Mouse (Mus musculus) midbrain, embryonic 12.5 days (tissue): ENCODE data around the gene Ncapd2. TPM values are rescaled to one million over a fixed set of nuclear protein-coding genes. Genes with fewer than 3 reads are reported as not detected.

Experiments used
- ATAC-seq: fragments of 200-750 bp; cut with Nextera tagmentation; 2 replicates; pipeline ENCODE4 v1.8.0; 2017; ENCODE audit warnings: low read depth, moderate TSS enrichment, moderate library complexity; ENCODE audit not compliant: low FRiP score
- H3K27ac ChIP-seq: fragments of 300-500 bp; sonication (generic); replicated peaks from 2 replicates; pipeline ENCODE4 v1.5.1; 2016; ENCODE audit warnings: mild to moderate bottlenecking
- H3K27me3 ChIP-seq: fragments of 300-500 bp; sonication (generic); 2 replicates; pipeline ENCODE4 v1.6.1; 2016; ENCODE audit warnings: mild to moderate bottlenecking
- H3K36me3 ChIP-seq: fragments of 300-500 bp; sonication (generic); 2 replicates; pipeline ENCODE4 v1.6.1; 2016
- H3K4me1 ChIP-seq: fragments of 300-500 bp; sonication (generic); 2 replicates; pipeline ENCODE4 v1.6.1; 2016
- H3K4me2 ChIP-seq: fragments of 300-500 bp; sonication (generic); replicated peaks from 2 replicates; pipeline ENCODE4 v1.6.1; 2016; ENCODE audit warnings: mild to moderate bottlenecking, moderate library complexity
- H3K4me3 ChIP-seq: fragments of 300-500 bp; sonication (generic); 2 replicates; pipeline ENCODE4 v1.5.1; 2016; ENCODE audit warnings: mild to moderate bottlenecking
- H3K9ac ChIP-seq: fragments of 300-500 bp; sonication (generic); replicated peaks from 2 replicates; pipeline ENCODE4 v1.6.1; 2016; ENCODE audit warnings: mild to moderate bottlenecking, moderate library complexity
- H3K9me3 ChIP-seq: fragments of 300-500 bp; sonication (generic); 2 replicates; pipeline ENCODE4 v1.6.1; 2016; ENCODE audit warnings: mild to moderate bottlenecking
- WGBS: fragments of 180-500 bp; shearing (Covaris S2); methylation state at CpG from one replicate; pipeline ENCODE4 v1.1.7; 2016; 5-methylcytosine and 5-hydroxymethylcytosine counted together
- polyA plus RNA-seq: library from polyadenylated mRNA; unstranded; fragments of >200 nt; fragmentation: Nextera tagmentation; extraction: Ambion mirVana; gene quantifications from 2 replicates; pipeline ENCODE4 v1.2.1, GENCODE M21; 2016

The Ncapd2 gene
- 183 and 192 TPM in 2 replicates for polyA plus RNA-seq

DNA sequence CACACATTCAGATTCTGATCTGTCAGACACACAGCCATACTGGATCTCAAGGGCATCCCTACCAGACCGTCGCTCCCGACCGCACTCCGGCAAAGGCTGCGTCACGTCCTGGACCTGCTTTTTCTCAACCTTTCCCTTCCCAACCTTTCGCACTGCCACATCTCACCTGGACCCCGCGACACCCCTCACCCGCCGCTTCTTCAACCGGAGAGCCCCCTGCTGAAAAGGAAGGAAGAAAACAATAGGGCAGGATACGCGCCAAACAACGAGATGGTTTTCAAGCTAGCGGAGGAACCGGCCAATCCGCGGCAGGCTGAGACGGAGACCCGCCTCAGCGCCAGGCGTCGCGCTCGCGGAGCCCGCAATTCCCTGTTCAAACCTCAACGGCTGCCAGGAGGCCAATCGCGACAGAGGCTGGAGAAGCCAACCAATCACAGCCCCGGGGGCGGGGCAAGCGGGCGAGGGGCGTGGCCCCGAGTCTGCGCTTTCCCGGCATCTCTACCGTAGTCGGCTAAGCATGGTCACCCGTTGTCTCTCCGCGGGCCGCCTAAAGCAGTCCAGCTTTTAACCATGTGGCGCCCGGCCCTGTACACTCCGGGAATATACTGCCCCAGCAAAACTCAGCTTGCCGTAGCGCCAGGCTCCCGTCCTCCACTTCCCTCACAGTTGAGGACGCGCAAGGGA, at the start of gene Ncapd2, which contains the start of gene Mrpl51:
Ncapd2 (minus strand) TSS at position 370 of the 684 bp plus-strand sequence.
Mrpl51 (plus strand) TSS at position 470 of the 684 bp plus-strand sequence.
- WGBS: under 1% methylated on average over 54 of the region's 54 CpGs
- Histone ChIP-seq H3K27ac (peak within 1 kb of the TSS; percentile 99), H3K4me2 (peak within 1 kb of the TSS; percentile 88), H3K36me3 (peaks cover 52% of the 10 kb centered on the region), H3K9ac (peak within 1 kb of the TSS; percentile 85), H3K4me3 (peak within 1 kb of the TSS; percentile 72), H3K9me3 (no peaks in the 10 kb centered on the region), H3K4me1 (peaks cover 21% of the 10 kb centered on the region), H3K27me3 (no peaks in the 10 kb centered on the region)
- peak; percentile 96 for ATAC-seq

DNA sequence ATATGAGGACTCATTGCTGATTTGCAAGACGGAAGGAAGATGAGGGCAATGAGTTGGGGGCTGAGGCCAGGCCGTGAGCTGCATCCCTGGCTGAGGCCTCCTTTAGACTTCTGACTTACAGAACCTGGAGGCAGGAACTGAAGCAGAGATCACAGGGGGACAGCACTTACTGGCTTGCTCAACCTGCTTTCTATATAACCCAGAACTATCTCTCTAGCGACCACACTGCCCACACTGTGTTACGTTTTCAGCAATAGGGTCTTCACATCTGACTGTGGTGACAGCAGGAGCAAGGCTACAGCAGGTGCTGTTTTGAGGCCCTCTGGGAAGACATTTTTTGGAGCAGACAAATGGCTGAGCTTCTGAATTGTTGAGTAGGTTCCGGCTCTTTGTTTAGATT, 49.1 kb upstream of the Ncapd2 start:
- H3K4me1 ChIP-seq: peaks cover 7% of the 10 kb centered on the region; the same call in 1 of the 2 replicates
- no peak overlapping the region for H3K4me2 ChIP-seq
- no peaks in the 10 kb centered on the region for H3K9me3 ChIP-seq
- no peak for ATAC-seq
- H3K36me3 ChIP-seq: no peaks in the 10 kb centered on the region
- H3K9ac ChIP-seq: no peak overlapping the region
- no peak overlapping the region for H3K4me3 ChIP-seq
- no peak overlapping the region for H3K27ac ChIP-seq
- WGBS: 86% methylated on average over 5 of the region's 5 CpGs
- no peaks in the 10 kb centered on the region for H3K27me3 ChIP-seq

DNA sequence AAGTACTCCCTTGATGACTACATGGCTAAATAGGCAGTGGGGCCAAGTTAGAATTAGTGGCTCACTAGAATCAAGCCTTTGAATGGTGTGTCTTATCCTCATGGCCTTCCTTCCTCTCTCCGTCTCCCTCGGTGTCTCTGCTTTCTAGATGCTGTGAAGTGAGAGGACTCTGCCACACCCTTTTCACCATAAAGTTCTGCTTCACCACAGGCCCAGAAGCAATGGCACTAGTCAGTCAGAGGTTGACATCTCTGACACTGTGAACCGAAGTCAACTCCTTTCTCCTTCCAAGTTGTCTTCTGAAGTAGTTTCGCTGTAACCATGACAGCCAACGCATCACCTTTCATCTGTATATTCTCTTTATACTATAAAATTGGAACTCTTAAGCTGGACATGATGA, 48.0 kb upstream of the Ncapd2 start:
- ATAC-seq: no peak
- Histone ChIP-seq H3K4me3 (no peak overlapping the region), H3K4me1 (peaks cover 7% of the 10 kb centered on the region; the same call in 1 of the 2 replicates), H3K4me2 (no peak overlapping the region), H3K27me3 (no peaks in the 10 kb centered on the region), H3K9ac (no peak overlapping the region), H3K27ac (no peak overlapping the region), H3K36me3 (no peaks in the 10 kb centered on the region), H3K9me3 (no peaks in the 10 kb centered on the region)
- 93% methylated on average over 5 of the region's 5 CpGs for WGBS

DNA sequence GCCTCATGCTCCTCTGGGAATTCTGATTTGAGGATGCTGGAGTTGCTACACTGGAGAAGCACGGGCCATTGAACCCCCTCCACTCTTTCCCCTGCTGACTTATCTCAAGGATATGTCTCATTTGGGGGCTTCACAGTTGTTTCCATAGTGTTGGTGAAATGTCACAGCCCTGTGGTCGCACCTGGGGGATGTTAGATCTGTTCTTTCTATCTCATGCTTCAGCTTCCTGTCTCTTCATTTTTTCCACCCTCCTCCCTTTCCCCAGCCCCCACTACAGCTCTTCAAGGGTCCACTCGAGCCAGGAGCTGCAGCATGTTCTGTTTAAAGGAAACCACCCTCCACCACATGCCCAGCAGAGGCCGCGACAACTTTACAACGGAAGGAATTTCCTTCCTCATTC, 46.9 kb upstream of the Ncapd2 start:
- Histone ChIP-seq H3K4me3 (no peak overlapping the region), H3K27ac (no peak overlapping the region), H3K4me1 (peaks cover 7% of the 10 kb centered on the region; the same call in 1 of the 2 replicates), H3K27me3 (no peaks in the 10 kb centered on the region), H3K36me3 (no peaks in the 10 kb centered on the region), H3K9ac (no peak overlapping the region), H3K9me3 (no peaks in the 10 kb centered on the region), H3K4me2 (no peak overlapping the region)
- 87% methylated on average over 6 of the region's 6 CpGs for whole genome bisulfite sequencing
- no peak for ATAC-seq

DNA sequence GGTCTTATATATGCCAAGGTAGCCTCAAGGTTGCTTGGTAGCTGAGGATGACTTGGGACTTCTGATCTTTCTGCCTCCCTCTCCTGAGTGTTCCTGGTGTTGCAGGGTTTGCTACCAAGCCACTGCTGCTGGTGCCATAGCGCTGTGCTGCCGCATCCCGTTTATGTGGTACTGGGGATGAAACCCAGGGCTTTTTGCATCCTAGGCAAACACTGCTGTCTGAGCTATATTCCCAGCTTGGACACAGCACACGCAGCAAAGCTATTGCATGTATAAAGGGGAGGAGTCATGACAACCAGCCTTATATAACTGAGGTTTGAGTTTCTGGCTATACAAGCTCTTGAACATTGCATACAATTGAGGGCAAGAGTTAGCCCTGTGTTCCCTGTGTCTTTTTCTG, 45.9 kb upstream of the Ncapd2 start:
- peaks cover 7% of the 10 kb centered on the region; the same call in 1 of the 2 replicates for H3K4me1 ChIP-seq
- H3K27ac ChIP-seq: no peak overlapping the region
- no peak overlapping the region for H3K9ac ChIP-seq
- H3K4me3 ChIP-seq: no peak overlapping the region
- H3K9me3 ChIP-seq: no peaks in the 10 kb centered on the region
- no peak overlapping the region for H3K4me2 ChIP-seq
- no peaks in the 10 kb centered on the region for H3K36me3 ChIP-seq
- 92% methylated on average over 4 of the region's 4 CpGs for WGBS
- no peaks in the 10 kb centered on the region for H3K27me3 ChIP-seq
- ATAC-seq: no peak

DNA sequence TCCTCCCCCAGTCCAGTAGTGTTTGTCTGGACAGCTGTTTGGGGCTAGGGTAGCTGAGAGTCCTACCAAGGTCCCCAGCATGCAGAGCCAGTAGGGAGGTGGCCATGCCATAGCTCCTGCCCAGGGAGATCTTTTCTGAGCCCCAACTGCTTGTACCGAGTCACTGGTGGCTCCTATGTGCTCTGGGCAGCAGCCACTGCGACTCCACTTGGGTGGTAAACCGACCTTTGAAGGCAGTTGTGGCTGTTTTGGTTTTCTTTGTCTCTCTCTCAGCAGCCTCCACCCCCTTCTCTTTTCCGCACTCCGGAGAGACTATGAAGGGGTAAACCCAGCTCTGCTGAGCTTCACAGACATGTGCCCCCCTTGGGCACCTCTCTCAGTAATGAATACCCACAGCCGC, 45.3 kb upstream of the Ncapd2 start, which contains the start of gene Cd27:
Cd27 (minus strand) TSS at position 229 of the 400 bp plus-strand sequence.
- Histone ChIP-seq H3K4me3 (no peak within 1 kb of the TSS), H3K9ac (no peak within 1 kb of the TSS), H3K4me1 (peaks cover 13% of the 10 kb centered on the region), H3K36me3 (no peaks in the 10 kb centered on the region), H3K27ac (no peak within 1 kb of the TSS), H3K27me3 (no peaks in the 10 kb centered on the region), H3K4me2 (no peak within 1 kb of the TSS), H3K9me3 (no peaks in the 10 kb centered on the region)
- 32% methylated on average over 6 of the region's 6 CpGs for WGBS
- no peak for ATAC-seq

DNA sequence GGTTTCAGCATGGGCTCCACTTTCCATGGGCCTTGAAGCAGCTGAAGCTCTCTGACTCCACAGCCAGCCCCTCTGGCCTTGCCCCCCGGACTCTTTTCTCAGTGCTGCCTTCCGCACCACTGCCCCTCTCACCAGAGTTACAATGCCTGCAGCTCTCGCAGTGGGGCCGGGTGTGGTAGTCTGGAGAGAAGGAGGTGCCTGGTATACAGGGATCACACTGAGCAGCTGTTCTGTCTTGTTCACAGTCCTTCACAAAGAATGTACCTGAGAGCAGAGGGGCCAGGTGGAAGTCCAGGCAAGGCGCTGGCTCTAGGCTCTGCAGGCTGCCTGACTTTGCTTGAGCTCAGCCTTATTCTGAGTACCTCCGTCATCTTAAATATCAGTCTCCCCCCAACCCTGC, 44.8 kb upstream of the Ncapd2 start:
- Histone ChIP-seq H3K9ac (no peak overlapping the region), H3K27ac (no peak overlapping the region), H3K27me3 (no peaks in the 10 kb centered on the region), H3K36me3 (no peaks in the 10 kb centered on the region), H3K4me1 (peaks cover 17% of the 10 kb centered on the region), H3K4me2 (no peak overlapping the region), H3K9me3 (no peaks in the 10 kb centered on the region), H3K4me3 (no peak overlapping the region)
- no peak for ATAC-seq
- WGBS: 61% methylated on average over 6 of the region's 6 CpGs

DNA sequence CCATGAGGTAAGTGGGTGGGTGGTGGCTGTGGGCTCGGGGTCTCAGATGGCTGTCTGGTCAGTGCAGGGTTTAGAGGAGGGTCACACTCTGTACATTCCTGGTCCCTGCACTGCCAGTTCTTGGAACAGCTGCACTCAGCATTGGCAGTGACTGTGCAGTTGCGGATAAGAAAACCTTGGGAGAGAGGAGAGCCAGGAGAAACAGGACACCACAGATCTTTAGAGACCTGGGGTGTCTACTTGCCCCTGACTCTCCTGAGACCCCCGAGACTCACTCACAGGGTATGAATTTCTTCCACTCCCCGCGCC, 43.0 kb upstream of the Ncapd2 start:
- H3K4me3 ChIP-seq: no peak overlapping the region
- ATAC-seq: no peak
- 75% methylated on average over 3 of the region's 5 CpGs for WGBS

DNA sequence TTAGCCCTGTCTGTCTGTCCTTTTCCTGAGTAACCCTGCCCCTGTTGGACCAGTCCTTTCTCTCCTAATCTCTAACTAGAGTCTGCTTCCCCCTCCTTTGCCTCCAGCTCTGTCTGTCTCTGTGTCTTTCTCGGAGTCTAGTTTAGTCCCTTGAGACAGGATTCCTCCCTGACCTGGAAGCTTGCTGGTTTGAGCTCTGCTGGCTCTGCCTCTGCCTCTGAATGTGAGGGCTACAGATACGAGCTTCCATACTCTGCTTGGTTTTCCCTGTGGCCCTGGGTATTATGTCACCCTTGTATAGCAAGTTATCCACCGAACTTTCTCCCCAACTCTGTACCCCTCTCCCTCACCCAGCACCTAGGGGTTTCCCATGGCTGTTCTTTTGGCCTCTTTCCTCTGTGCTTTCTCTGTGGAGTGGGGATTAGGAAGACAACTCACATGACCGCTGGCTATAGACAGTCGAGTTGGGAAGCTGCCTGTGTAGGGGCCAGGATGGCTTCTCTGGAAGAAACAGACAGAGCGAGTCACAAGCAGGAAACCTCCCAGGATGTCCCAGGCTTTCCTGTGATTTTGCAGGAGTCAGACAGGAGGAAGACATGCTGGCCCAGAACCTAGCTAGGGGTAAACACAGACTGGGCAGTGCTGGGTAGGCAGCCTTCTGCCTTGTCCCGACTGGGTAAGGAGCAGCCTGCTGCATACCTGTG, 42.5 kb upstream of the Ncapd2 start:
- Histone ChIP-seq H3K9ac (no peak overlapping the region; the same call in 1 of the 2 replicates), H3K4me2 (no peak overlapping the region), H3K4me1 (peaks cover 21% of the 10 kb centered on the region), H3K9me3 (no peaks in the 10 kb centered on the region), H3K36me3 (no peaks in the 10 kb centered on the region), H3K27ac (no peak overlapping the region), H3K4me3 (no peak overlapping the region), H3K27me3 (no peaks in the 10 kb centered on the region)
- WGBS: 66% methylated on average over 7 of the region's 7 CpGs
- no peak for ATAC-seq

More for the DNA sequence above, 43.0 kb upstream of the Ncapd2 start:
- Histone ChIP-seq H3K9me3 (no peaks in the 10 kb centered on the region), H3K36me3 (no peaks in the 10 kb centered on the region), H3K4me2 (no peak overlapping the region), H3K4me1 (peaks cover 21% of the 10 kb centered on the region), H3K9ac (no peak overlapping the region), H3K27ac (no peak overlapping the region), H3K27me3 (no peaks in the 10 kb centered on the region)

DNA sequence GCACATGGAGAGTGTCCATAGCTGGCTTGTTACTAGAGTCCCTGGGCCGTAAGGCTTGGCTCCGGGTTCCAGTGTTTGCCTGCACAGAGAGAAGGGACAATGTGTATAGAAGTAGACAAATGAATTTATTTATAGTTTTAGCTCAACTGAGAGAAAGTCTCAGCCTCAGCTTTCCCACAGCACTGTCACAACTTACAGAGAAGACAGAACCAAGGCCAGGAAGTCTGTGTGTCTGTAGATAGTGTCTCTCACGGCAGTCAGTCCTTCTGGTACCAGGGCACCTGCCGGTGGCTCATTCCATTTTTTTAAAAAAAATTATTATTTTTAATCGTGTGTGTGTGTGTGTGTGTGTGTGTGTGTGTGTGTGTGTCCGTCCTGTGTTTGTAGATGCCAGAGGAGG, 41.0 kb upstream of the Ncapd2 start:
- no peak for ATAC-seq
- H3K27me3 ChIP-seq: no peaks in the 10 kb centered on the region
- no peak overlapping the region for H3K4me2 ChIP-seq
- H3K4me1 ChIP-seq: peaks cover 21% of the 10 kb centered on the region
- no peaks in the 10 kb centered on the region for H3K36me3 ChIP-seq
- H3K9ac ChIP-seq: no peak overlapping the region
- no peaks in the 10 kb centered on the region for H3K9me3 ChIP-seq
- 83% methylated on average over 6 of the region's 6 CpGs for WGBS
- no peak overlapping the region for H3K27ac ChIP-seq
- H3K4me3 ChIP-seq: no peak overlapping the region

DNA sequence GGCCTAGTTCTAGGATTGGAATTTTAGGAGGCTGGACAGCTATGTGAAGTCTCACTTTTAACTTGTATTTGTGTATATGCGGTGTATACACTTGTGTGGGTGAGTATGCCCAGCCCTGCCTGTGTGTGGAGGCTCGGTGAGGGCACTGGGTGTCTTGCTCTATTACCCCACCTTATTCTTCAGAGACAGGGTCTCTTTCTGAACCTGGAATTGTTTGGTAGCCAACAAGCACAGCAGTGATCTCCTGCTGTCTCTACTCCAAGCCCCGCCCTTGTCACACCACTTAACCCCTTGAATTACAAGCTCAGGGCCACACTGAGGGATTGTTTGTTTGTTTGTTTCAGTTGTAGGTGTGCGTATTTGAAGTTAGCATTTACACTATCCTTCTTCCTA, 40.5 kb upstream of the Ncapd2 start:
- H3K4me2 ChIP-seq: peak overlapping the region; percentile 79
- no peaks in the 10 kb centered on the region for H3K27me3 ChIP-seq
- no peaks in the 10 kb centered on the region for H3K9me3 ChIP-seq
- ATAC-seq: no peak
- WGBS: 59% methylated on average over 4 of the region's 4 CpGs
- H3K4me1 ChIP-seq: peaks cover 21% of the 10 kb centered on the region
- peak overlapping the region; percentile 43 for H3K4me3 ChIP-seq
- H3K9ac ChIP-seq: peak overlapping the region; percentile 65
- no peaks in the 10 kb centered on the region for H3K36me3 ChIP-seq
- H3K27ac ChIP-seq: 0 out of 2 replicates have a peak overlapping the region, but pooled peaks have one; percentile 42
